Mouse (Mus musculus) ES-E14 (cell line): ENCODE measurements around the gene Shisa6. TPM values are rescaled to one million over a fixed set of nuclear protein-coding genes. Genes with fewer than 3 reads are reported as not detected.

Source experiments
- DNase-seq: peaks from one replicate; pipeline ENCODE4 v3.0.0-alpha.2; 2013; ENCODE audit warnings: low read depth, low spot score
- H3K27ac ChIP-seq: 2 replicates; pipeline ENCODE4 v1.5.1; 2012; ENCODE audit warnings: low read depth, mild to moderate bottlenecking, low read length, moderate library complexity, mixed read lengths; ENCODE audit not compliant: poor library complexity, insufficient read depth, severe bottlenecking
- H3K36me3 ChIP-seq: 2 replicates; pipeline ENCODE4 v1.6.1; 2012; ENCODE audit warnings: mild to moderate bottlenecking, low read length, moderate library complexity, mixed read lengths; ENCODE audit not compliant: control insufficient read depth, poor library complexity, insufficient read depth, severe bottlenecking
- H3K4me1 ChIP-seq, 2 experiments: fragments of 150-350 bp in 1 of 2; sonication (generic) in 1 of 2; 2 replicates each; pipeline ENCODE4 v1.6.1; 2012; ENCODE audit warnings: low read length in 2 of 2, mild to moderate bottlenecking in 1 of 2, mixed read lengths in 1 of 2; ENCODE audit not compliant: control insufficient read depth in 2 of 2, insufficient read depth in 2 of 2, poor library complexity in 1 of 2
- H3K4me3 ChIP-seq, 2 experiments: fragments of 150-350 bp in 1 of 2; sonication (generic) in 1 of 2; 2 replicates each; pipeline ENCODE4 v1.5.1; 2012; ENCODE audit warnings: low read length in 2 of 2, low read depth in 1 of 2, mild to moderate bottlenecking in 1 of 2, mixed read lengths in 1 of 2; ENCODE audit not compliant: insufficient read depth in 1 of 2, poor library complexity in 1 of 2, severe bottlenecking in 1 of 2
- H3K9ac ChIP-seq: 2 replicates; pipeline ENCODE4 v1.6.1; 2012; ENCODE audit warnings: low read depth, mild to moderate bottlenecking, low read length, mixed read lengths; ENCODE audit not compliant: poor library complexity, insufficient read depth, severe bottlenecking
- H3K9me3 ChIP-seq: fragments of 150-350 bp; sonication (generic); 2 replicates; pipeline ENCODE4 v1.6.1; 2012; ENCODE audit warnings: low read depth, mild to moderate bottlenecking, low read length; ENCODE audit not compliant: control insufficient read depth, insufficient read depth
- CHD2 ChIP-seq: IDR thresholded peaks from 2 replicates; pipeline ENCODE4 v1.6.1; 2014; ENCODE audit warnings: mild to moderate bottlenecking, low read depth, low read length, inconsistent platforms
- HCFC1 ChIP-seq: IDR thresholded peaks from 2 replicates; pipeline ENCODE4 v1.6.1; 2012; ENCODE audit warnings: low read length, inconsistent platforms, borderline replicate concordance; ENCODE audit not compliant: insufficient read depth
- MAFK ChIP-seq: IDR thresholded peaks from 2 replicates; pipeline ENCODE4 v1.6.1; 2014; ENCODE audit warnings: mild to moderate bottlenecking, low read depth, low read length, inconsistent platforms; ENCODE audit not compliant: insufficient read depth
- ZC3H11A ChIP-seq: IDR thresholded peaks from 2 replicates; pipeline ENCODE4 v1.6.1; 2012; ENCODE audit warnings: low read depth, mild to moderate bottlenecking, inconsistent platforms, low read length, borderline replicate concordance
- ZNF384 ChIP-seq: IDR thresholded peaks from 2 replicates; pipeline ENCODE4 v1.6.1; 2012; ENCODE audit warnings: low read depth, low read length, inconsistent platforms
- in situ Hi-C, 2 experiments: fragments of 600-800 bp; cut with MboI; formaldehyde crosslinking; loops; one replicate each; pipeline ENCODE4 v1.15.1; 2025; ENCODE audit warnings: low sequenced_read_pairs in 2 of 2, inconsistent platforms in 1 of 2; ENCODE audit not compliant: unreplicated experiment in 2 of 2
- total RNA-seq: library from RNA; depleted of rRNA; stranded (reverse); fragments of 300-350 nt; gene quantifications from 2 replicates; pipeline ENCODE4 v1.2.3, GENCODE M21; 2012

Gene Shisa6
- total RNA-seq, 1 experiment: 0.09 TPM

DNA sequence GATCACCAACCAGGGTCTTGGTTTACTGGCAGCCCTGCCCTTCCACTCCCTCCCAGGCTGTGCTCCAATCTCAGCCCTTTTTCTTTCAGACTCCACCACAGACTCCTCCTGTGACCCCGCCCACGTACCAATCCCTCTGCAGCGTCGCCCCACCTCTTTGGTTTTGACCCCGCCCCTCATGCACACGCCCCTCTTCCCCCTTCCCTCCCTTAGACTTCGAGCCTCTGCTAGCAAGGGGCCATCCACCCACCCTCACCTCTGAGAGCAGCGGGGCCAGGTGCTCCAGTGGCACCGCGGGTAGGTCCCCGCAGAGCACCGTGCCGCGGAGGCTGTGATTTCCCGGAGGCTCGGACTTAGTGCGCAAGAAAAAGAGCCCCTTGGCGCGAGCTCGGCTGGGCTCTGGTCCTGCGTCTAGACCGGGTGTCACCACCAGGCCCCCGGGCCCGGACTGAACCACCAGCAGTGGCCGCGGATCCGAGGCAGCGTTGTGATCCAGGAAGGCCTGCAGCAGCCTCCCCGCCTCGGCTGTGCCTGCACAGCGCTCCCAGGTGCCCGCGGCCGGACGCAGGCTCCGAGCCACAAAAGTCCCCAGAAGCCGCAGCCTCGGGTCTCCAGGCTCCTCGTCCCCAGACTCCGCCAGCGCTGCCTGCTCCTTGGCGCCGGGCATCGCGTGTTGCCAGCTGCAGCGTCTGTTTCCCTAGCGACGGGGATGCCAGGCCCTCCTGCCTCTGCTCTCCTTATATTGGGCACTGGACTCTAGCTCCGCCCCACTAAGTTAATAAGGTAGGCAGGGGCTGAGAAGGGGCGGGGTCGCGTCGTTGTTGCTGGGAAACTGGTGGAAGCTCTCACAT is 357.7 kb downstream of the Shisa6 start, which contains the start of gene Dnah9:
Gene Dnah9, minus strand, starts transcription at position 751 of the 851 bp plus-strand sequence.
- no peak for TF ChIP-seq CHD2
- TF ChIP-seq MAFK: no peak
- TF ChIP-seq ZC3H11A: no peak
- no peak for TF ChIP-seq ZNF384
- no peak for TF ChIP-seq HCFC1
- no peaks in the 10 kb centered on the region for H3K36me3 ChIP-seq
- 0 out of 2 replicates have a peak within 1 kb of the TSS, but pooled peaks have one; percentile 11 for H3K9ac ChIP-seq
- no peaks in the 10 kb centered on the region for H3K9me3 ChIP-seq
- peak within 1 kb of the TSS; percentile 68 to 76 for H3K4me3 ChIP-seq
- H3K27ac ChIP-seq: no peak within 1 kb of the TSS
- in situ Hi-C loops: no loop called here
- H3K4me1 ChIP-seq: 0 out of 4 replicates have a peak, but pooled peaks cover 0 to 2% of the 10 kb centered on the region in 2 experiments
- DNase-seq: peak; percentile 86

DNA sequence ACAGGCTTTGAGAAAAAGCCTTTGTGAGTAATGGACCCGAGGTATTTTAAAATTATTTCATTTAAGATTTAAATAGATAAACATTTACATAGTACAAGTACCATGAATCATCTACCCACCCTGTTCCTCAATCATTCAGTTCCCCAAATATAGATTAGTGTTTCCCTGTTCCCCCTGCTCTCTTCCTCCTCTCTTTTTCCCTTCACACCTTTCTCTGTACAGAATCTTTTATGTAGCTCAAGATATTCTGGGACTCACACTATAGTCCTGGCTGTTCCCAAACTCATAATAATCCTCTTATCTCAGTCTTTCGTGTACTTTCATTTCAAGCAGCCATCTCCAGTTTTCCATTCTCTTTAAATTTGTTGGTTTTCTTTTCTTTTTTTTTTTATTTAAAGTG is 361.7 kb downstream of the Shisa6 start:
- no peaks in the 10 kb centered on the region for H3K36me3 ChIP-seq
- TF ChIP-seq ZNF384 (no peak), HCFC1 (no peak), MAFK (no peak), ZC3H11A (no peak), CHD2 (no peak)
- DNase-seq: no peak
- H3K27ac ChIP-seq: no peak overlapping the region
- 0 out of 4 replicates have a peak, but pooled peaks cover 0 to 2% of the 10 kb centered on the region in 2 experiments for H3K4me1 ChIP-seq
- H3K4me3 ChIP-seq: no peak overlapping the region
- H3K9ac ChIP-seq: no peak overlapping the region
- no peaks in the 10 kb centered on the region for H3K9me3 ChIP-seq
- in situ Hi-C loops: no loop called here
